Mouse (Mus musculus): ENCODE measurements around the gene Ptk7.

GRCm38 (mm10) chr17:46661351-46661750 lies 32.0 kb upstream of the Ptk7 start:
- TF ChIP-seq CTCF (conservative IDR thresholded peaks at IDR 0.05; ENCODE audit: low read length): no peak
- TF ChIP-seq POU5F1 (IDR thresholded peaks at IDR 0.05; ENCODE audit: borderline replicate concordance, low read length): no peak
- no peak for TF ChIP-seq NANOG (IDR thresholded peaks at IDR 0.05; ENCODE audit: borderline replicate concordance, low read length)
